Mouse (Mus musculus) olfactory bulb, adult 2 months (tissue): ENCODE results near the gene Dnajc5.

Experiments
- CTCF ChIP-seq: fragments of 200-500 bp; IDR thresholded peaks from 2 replicates; pipeline ENCODE4 v1.5.1; 2012; ENCODE audit warnings: low read depth, mild to moderate bottlenecking, low read length, moderate library complexity; ENCODE audit not compliant: insufficient read depth
- POLR2A ChIP-seq: fragments of 200-500 bp; IDR thresholded peaks from 2 replicates; pipeline ENCODE4 v1.6.1; 2012; ENCODE audit warnings: mild to moderate bottlenecking, low read depth, low read length, moderate library complexity; ENCODE audit not compliant: insufficient read depth

GRCm38 (mm10) chr2:181579681-181580080 lies 59.4 kb downstream of the Dnajc5 start:
- TF ChIP-seq CTCF (no peak), POLR2A (no peak)
